Mouse (Mus musculus): ENCODE measurements around the gene Ak9. TPM values are rescaled to one million over a fixed set of nuclear protein-coding genes. Genes with fewer than 3 reads are reported as not detected.

Gene Ak9
- 0.13 and 0.21 TPM in 2 replicates for polyA plus RNA-seq (2014; fragmentation: Nextera tagmentation; extraction: Ambion mirVana)

GRCm38 (mm10) chr10:41303639-41304444 lies at the start of gene Ak9:
TSS of gene Ak9 (plus strand) at chr10:41303980.
- H3K9me3 ChIP-seq (ENCODE audit: control insufficient read depth, low read length) = no peaks in the 10 kb centered on the region
- H3K36me3 ChIP-seq (ENCODE audit: control insufficient read depth, insufficient read depth, low read length) = no peaks in the 10 kb centered on the region
- no peaks in the 10 kb centered on the region for H3K27me3 ChIP-seq (replicated peaks; ENCODE audit: control insufficient read depth, insufficient read depth, low read length)
- H3K4me3 ChIP-seq (ENCODE audit: low read depth, low read length) = peak within 1 kb of the TSS; percentile 94
- peak within 1 kb of the TSS; percentile 24; the same call in 1 of the 2 replicates for H3K27ac ChIP-seq (replicated peaks; ENCODE audit: low read depth, low read length)
- H3K9ac ChIP-seq (ENCODE audit: low read depth, low read length) = peak within 1 kb of the TSS; percentile 79
- no peaks in the 10 kb centered on the region for H3K4me1 ChIP-seq (ENCODE audit: control insufficient read depth, insufficient read depth, low read length)
- WGBS = under 1% methylated on average over 25 of the region's 25 CpGs
- DNase-seq (ENCODE audit: low spot score) = peak; percentile 95
- peak; percentile 89 for ATAC-seq (ENCODE audit: low read depth)
- peak within 1 kb of the TSS; percentile 82 for H3K4me2 ChIP-seq (ENCODE audit: low read depth, low read length)

GRCm38 (mm10) chr10:41260243-41261006 lies 43.4 kb upstream of the Ak9 start:
- ATAC-seq (ENCODE audit: low read depth) (no peak), DNase-seq (ENCODE audit: low spot score) (no peak)
- Histone ChIP-seq H3K4me1 (ENCODE audit: control insufficient read depth, insufficient read depth, low read length) (no peaks in the 10 kb centered on the region), H3K36me3 (ENCODE audit: control insufficient read depth, insufficient read depth, low read length) (peaks cover 3% of the 10 kb centered on the region; the same call in 1 of the 2 replicates), H3K4me2 (ENCODE audit: low read depth, low read length) (no peak overlapping the region), H3K9me3 (ENCODE audit: control insufficient read depth, low read length) (no peaks in the 10 kb centered on the region), H3K9ac (ENCODE audit: low read depth, low read length) (no peak overlapping the region), H3K4me3 (ENCODE audit: low read depth, low read length) (no peak overlapping the region), H3K27ac (replicated peaks; ENCODE audit: low read depth, low read length) (no peak overlapping the region), H3K27me3 (replicated peaks; ENCODE audit: control insufficient read depth, insufficient read depth, low read length) (no peaks in the 10 kb centered on the region)
- WGBS = 51% methylated on average over 8 of the region's 8 CpGs

- 54% methylated on average over 1 of the region's 1 CpGs for WGBS
- DNase-seq (ENCODE audit: low spot score) (no peak), ATAC-seq (ENCODE audit: low read depth) (no peak)
- Histone ChIP-seq H3K4me2 (ENCODE audit: low read depth, low read length) (no peak overlapping the region), H3K4me1 (ENCODE audit: control insufficient read depth, insufficient read depth, low read length) (no peaks in the 10 kb centered on the region), H3K27ac (replicated peaks; ENCODE audit: low read depth, low read length) (no peak overlapping the region), H3K36me3 (ENCODE audit: control insufficient read depth, insufficient read depth, low read length) (no peaks in the 10 kb centered on the region), H3K27me3 (replicated peaks; ENCODE audit: control insufficient read depth, insufficient read depth, low read length) (no peaks in the 10 kb centered on the region), H3K9ac (ENCODE audit: low read depth, low read length) (no peak overlapping the region), H3K9me3 (ENCODE audit: control insufficient read depth, low read length) (no peaks in the 10 kb centered on the region), H3K4me3 (ENCODE audit: low read depth, low read length) (no peak overlapping the region)
Measured at GRCm38 (mm10) chr10:41261218-41261617, 42.6 kb upstream of the Ak9 start.

GRCm38 (mm10) chr10:41261889-41262288 lies 41.9 kb upstream of the Ak9 start:
- no peak for ATAC-seq (ENCODE audit: low read depth)
- Histone ChIP-seq H3K9ac (ENCODE audit: low read depth, low read length) (no peak overlapping the region), H3K36me3 (ENCODE audit: control insufficient read depth, insufficient read depth, low read length) (no peaks in the 10 kb centered on the region), H3K27me3 (replicated peaks; ENCODE audit: control insufficient read depth, insufficient read depth, low read length) (no peaks in the 10 kb centered on the region), H3K4me1 (ENCODE audit: control insufficient read depth, insufficient read depth, low read length) (no peaks in the 10 kb centered on the region), H3K4me2 (ENCODE audit: low read depth, low read length) (no peak overlapping the region), H3K9me3 (ENCODE audit: control insufficient read depth, low read length) (no peaks in the 10 kb centered on the region), H3K27ac (replicated peaks; ENCODE audit: low read depth, low read length) (no peak overlapping the region), H3K4me3 (ENCODE audit: low read depth, low read length) (no peak overlapping the region)
- DNase-seq (ENCODE audit: low spot score) = no peak

- DNase-seq (ENCODE audit: low spot score) (no peak), ATAC-seq (ENCODE audit: low read depth) (no peak)
- no peaks in the 10 kb centered on the region for H3K27me3 ChIP-seq (replicated peaks; ENCODE audit: control insufficient read depth, insufficient read depth, low read length)
- 54% methylated on average over 7 of the region's 7 CpGs for WGBS
- no peak overlapping the region for H3K4me3 ChIP-seq (ENCODE audit: low read depth, low read length)
- no peak overlapping the region for H3K4me2 ChIP-seq (ENCODE audit: low read depth, low read length)
- peaks cover 9% of the 10 kb centered on the region; the same call in 1 of the 2 replicates for H3K36me3 ChIP-seq (ENCODE audit: control insufficient read depth, insufficient read depth, low read length)
- no peaks in the 10 kb centered on the region for H3K9me3 ChIP-seq (ENCODE audit: control insufficient read depth, low read length)
- H3K4me1 ChIP-seq (ENCODE audit: control insufficient read depth, insufficient read depth, low read length) = no peaks in the 10 kb centered on the region
- H3K9ac ChIP-seq (ENCODE audit: low read depth, low read length) = no peak overlapping the region
- no peak overlapping the region for H3K27ac ChIP-seq (replicated peaks; ENCODE audit: low read depth, low read length)
Measured at GRCm38 (mm10) chr10:41271860-41272259, 31.9 kb upstream of the Ak9 start.

GRCm38 (mm10) chr10:41274871-41275270 lies 28.9 kb upstream of the Ak9 start:
- H3K4me1 ChIP-seq (ENCODE audit: control insufficient read depth, insufficient read depth, low read length) = no peaks in the 10 kb centered on the region
- H3K9me3 ChIP-seq (ENCODE audit: control insufficient read depth, low read length) = no peaks in the 10 kb centered on the region
- H3K27ac ChIP-seq (replicated peaks; ENCODE audit: low read depth, low read length) = no peak overlapping the region
- H3K4me3 ChIP-seq (ENCODE audit: low read depth, low read length) = no peak overlapping the region
- DNase-seq (ENCODE audit: low spot score) (no peak), ATAC-seq (ENCODE audit: low read depth) (no peak)
- no peak overlapping the region for H3K9ac ChIP-seq (ENCODE audit: low read depth, low read length)
- H3K27me3 ChIP-seq (replicated peaks; ENCODE audit: control insufficient read depth, insufficient read depth, low read length) = no peaks in the 10 kb centered on the region
- WGBS = 83% methylated on average over 1 of the region's 1 CpGs
- no peak overlapping the region for H3K4me2 ChIP-seq (ENCODE audit: low read depth, low read length)
- peaks cover 8% of the 10 kb centered on the region; the same call in 1 of the 2 replicates for H3K36me3 ChIP-seq (ENCODE audit: control insufficient read depth, insufficient read depth, low read length)

GRCm38 (mm10) chr10:41278808-41279207 lies 25.0 kb upstream of the Ak9 start:
- H3K27ac ChIP-seq (replicated peaks; ENCODE audit: low read depth, low read length) = no peak overlapping the region
- ATAC-seq (ENCODE audit: low read depth) (no peak), DNase-seq (ENCODE audit: low spot score) (no peak)
- H3K27me3 ChIP-seq (replicated peaks; ENCODE audit: control insufficient read depth, insufficient read depth, low read length) = no peaks in the 10 kb centered on the region
- WGBS = 89% methylated on average over 1 of the region's 1 CpGs
- no peaks in the 10 kb centered on the region for H3K9me3 ChIP-seq (ENCODE audit: control insufficient read depth, low read length)
- no peaks in the 10 kb centered on the region for H3K4me1 ChIP-seq (ENCODE audit: control insufficient read depth, insufficient read depth, low read length)
- H3K4me2 ChIP-seq (ENCODE audit: low read depth, low read length) = no peak overlapping the region
- peaks cover 8% of the 10 kb centered on the region; the same call in 1 of the 2 replicates for H3K36me3 ChIP-seq (ENCODE audit: control insufficient read depth, insufficient read depth, low read length)
- H3K9ac ChIP-seq (ENCODE audit: low read depth, low read length) = no peak overlapping the region
- H3K4me3 ChIP-seq (ENCODE audit: low read depth, low read length) = no peak overlapping the region

GRCm38 (mm10) chr10:41280177-41280576 lies 23.6 kb upstream of the Ak9 start:
- H3K9ac ChIP-seq (ENCODE audit: low read depth, low read length) = no peak overlapping the region
- ATAC-seq (ENCODE audit: low read depth) = no peak
- H3K4me3 ChIP-seq (ENCODE audit: low read depth, low read length) = no peak overlapping the region
- no peaks in the 10 kb centered on the region for H3K4me1 ChIP-seq (ENCODE audit: control insufficient read depth, insufficient read depth, low read length)
- no peaks in the 10 kb centered on the region for H3K9me3 ChIP-seq (ENCODE audit: control insufficient read depth, low read length)
- H3K36me3 ChIP-seq (ENCODE audit: control insufficient read depth, insufficient read depth, low read length) = peaks cover 8% of the 10 kb centered on the region; the same call in 1 of the 2 replicates
- peak; percentile 44 for DNase-seq (ENCODE audit: low spot score)
- H3K27me3 ChIP-seq (replicated peaks; ENCODE audit: control insufficient read depth, insufficient read depth, low read length) = no peaks in the 10 kb centered on the region
- H3K27ac ChIP-seq (replicated peaks; ENCODE audit: low read depth, low read length) = no peak overlapping the region
- no peak overlapping the region for H3K4me2 ChIP-seq (ENCODE audit: low read depth, low read length)
- WGBS = 58% methylated on average over 6 of the region's 6 CpGs

Measured in embryonic facial prominence, embryonic 14.5 days (tissue).